Mouse (Mus musculus) heart, embryonic 14.5 days (tissue): ENCODE results near the gene St5. TPM values are rescaled to one million over a fixed set of nuclear protein-coding genes. Genes with fewer than 3 reads are reported as not detected.

Experiments
- ATAC-seq: fragments of 200-750 bp; cut with Nextera tagmentation; 2 replicates; pipeline ENCODE4 v1.8.0; 2017; ENCODE audit warnings: low read depth, moderate TSS enrichment; ENCODE audit not compliant: insufficient number of reproducible peaks, insufficient read depth, low FRiP score
- H3K27ac ChIP-seq, 2 experiments: fragments of 200-500 bp in 1 of 2; fragments of 300-500 bp in 1 of 2; sonication (generic) in 1 of 2; replicated peaks in 1 of 2; 2 replicates each; pipeline ENCODE4 v1.5.1; 2012 to 2014; ENCODE audit warnings: low read depth in 2 of 2, low read length in 2 of 2, control low read depth in 1 of 2, mild to moderate bottlenecking in 1 of 2, mixed read lengths in 1 of 2; ENCODE audit not compliant: control insufficient read depth in 1 of 2, insufficient read depth in 1 of 2
- H3K27me3 ChIP-seq: fragments of 300-500 bp; sonication (generic); 2 replicates; pipeline ENCODE4 v1.6.1; 2014; ENCODE audit warnings: mild to moderate bottlenecking, low read length, control low read depth; ENCODE audit not compliant: control insufficient read depth, insufficient read depth
- H3K36me3 ChIP-seq: fragments of 300-500 bp; sonication (generic); 2 replicates; pipeline ENCODE4 v1.6.1; 2014; ENCODE audit warnings: mild to moderate bottlenecking, control low read depth, low read length, mixed read lengths; ENCODE audit not compliant: control insufficient read depth, insufficient read depth
- H3K4me1 ChIP-seq, 2 experiments: fragments of 200-500 bp in 1 of 2; fragments of 300-500 bp in 1 of 2; sonication (generic) in 1 of 2; 2 replicates each; pipeline ENCODE4 v1.6.1; 2012 to 2014; ENCODE audit warnings: low read length in 2 of 2, control low read depth in 1 of 2, mixed read lengths in 1 of 2; ENCODE audit not compliant: control insufficient read depth in 2 of 2, insufficient read depth in 2 of 2
- H3K4me2 ChIP-seq: fragments of 300-500 bp; sonication (generic); 2 replicates; pipeline ENCODE4 v1.6.1; 2014; ENCODE audit warnings: mild to moderate bottlenecking, low read length
- H3K4me3 ChIP-seq, 2 experiments: fragments of 200-500 bp in 1 of 2; fragments of 300-500 bp in 1 of 2; sonication (generic) in 1 of 2; 2 replicates each; pipeline ENCODE4 v1.5.1; 2012 to 2014; ENCODE audit warnings: low read length in 2 of 2, mild to moderate bottlenecking in 2 of 2, control low read depth in 1 of 2, low read depth in 1 of 2, moderate library complexity in 1 of 2; ENCODE audit not compliant: control insufficient read depth in 1 of 2, insufficient read depth in 1 of 2
- H3K9ac ChIP-seq: fragments of 300-500 bp; sonication (generic); 2 replicates; pipeline ENCODE4 v1.6.1; 2014; ENCODE audit warnings: mild to moderate bottlenecking, low read length
- H3K9me3 ChIP-seq: fragments of 300-500 bp; sonication (generic); 2 replicates; pipeline ENCODE4 v1.6.1; 2016; ENCODE audit warnings: low read length, control low read depth; ENCODE audit not compliant: control insufficient read depth
- WGBS: fragments of 180-500 bp; shearing (Covaris S2); extraction: QIAGEN DNeasy Blood & Tissue Kit; methylation state at CpG from one replicate; pipeline ENCODE4 v1.1.7; 2014; 5-methylcytosine and 5-hydroxymethylcytosine counted together
- polyA plus RNA-seq: library from polyadenylated mRNA; unstranded; fragments of >200 nt; fragmentation: Nextera tagmentation; extraction: Ambion mirVana; gene quantifications from 2 replicates; pipeline ENCODE4 v1.2.1, GENCODE M21; 2014

St5 gene
- 27.7 and 29.9 TPM in 2 replicates for polyA plus RNA-seq

DNA sequence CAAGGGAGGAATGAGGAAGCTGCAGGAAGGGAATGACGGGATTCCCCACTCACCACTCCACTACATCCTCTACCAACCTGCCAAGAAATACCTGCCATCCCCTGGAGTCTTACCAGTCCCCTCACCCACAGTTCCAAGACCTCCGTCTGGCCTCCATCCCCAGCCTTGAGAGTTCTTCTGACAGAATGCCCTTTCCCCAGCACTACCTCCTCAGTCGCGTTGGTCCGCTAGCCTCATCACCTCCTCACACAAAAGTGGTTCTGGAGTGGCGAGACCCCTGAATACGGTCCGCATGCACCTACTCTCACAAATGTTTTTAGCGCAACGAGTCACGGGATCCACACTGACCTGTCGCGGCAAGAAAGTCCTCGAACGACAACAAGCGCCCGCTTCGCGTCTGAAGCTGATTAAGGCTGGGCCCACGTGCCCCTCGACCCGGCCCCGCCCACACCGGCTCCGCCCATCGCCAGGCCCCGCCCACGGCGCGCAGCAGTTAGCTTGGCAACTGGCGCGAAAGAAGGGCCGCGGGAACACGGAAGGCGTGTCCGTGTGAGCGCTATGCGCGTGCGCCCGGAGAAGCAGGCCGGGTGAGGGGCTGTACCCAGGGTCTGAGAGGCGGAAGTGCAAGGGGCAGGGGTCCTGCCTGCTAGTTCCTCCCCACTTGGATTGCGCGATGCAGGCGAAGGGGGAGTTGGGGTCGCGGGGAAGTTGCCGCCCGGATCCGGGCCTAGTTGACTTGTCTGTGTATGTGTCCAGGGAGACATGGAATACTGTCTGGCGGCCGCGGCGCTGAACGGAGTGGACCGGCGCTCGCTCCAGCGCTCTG is at the start of gene St5, which contains the start of gene Akip1:
Gene St5, minus strand, starts transcription at position 416 of the 826 bp plus-strand sequence.
Gene Akip1, plus strand, starts transcription at position 501 of the 826 bp plus-strand sequence.
- Histone ChIP-seq H3K4me3 (peak within 1 kb of the TSS; percentile 50 to 91), H3K4me2 (peak within 1 kb of the TSS; percentile 92), H3K4me1 (peaks cover 11 to 19% of the 10 kb centered on the region in 2 experiments), H3K9me3 (no peaks in the 10 kb centered on the region), H3K27ac (peak within 1 kb of the TSS; percentile 73 to 74), H3K9ac (peak within 1 kb of the TSS; percentile 67), H3K27me3 (no peaks in the 10 kb centered on the region), H3K36me3 (peaks cover 5% of the 10 kb centered on the region; the same call in 1 of the 2 replicates)
- ATAC-seq = peak; percentile 95
- WGBS = under 1% methylated on average over 61 of the region's 61 CpGs

DNA sequence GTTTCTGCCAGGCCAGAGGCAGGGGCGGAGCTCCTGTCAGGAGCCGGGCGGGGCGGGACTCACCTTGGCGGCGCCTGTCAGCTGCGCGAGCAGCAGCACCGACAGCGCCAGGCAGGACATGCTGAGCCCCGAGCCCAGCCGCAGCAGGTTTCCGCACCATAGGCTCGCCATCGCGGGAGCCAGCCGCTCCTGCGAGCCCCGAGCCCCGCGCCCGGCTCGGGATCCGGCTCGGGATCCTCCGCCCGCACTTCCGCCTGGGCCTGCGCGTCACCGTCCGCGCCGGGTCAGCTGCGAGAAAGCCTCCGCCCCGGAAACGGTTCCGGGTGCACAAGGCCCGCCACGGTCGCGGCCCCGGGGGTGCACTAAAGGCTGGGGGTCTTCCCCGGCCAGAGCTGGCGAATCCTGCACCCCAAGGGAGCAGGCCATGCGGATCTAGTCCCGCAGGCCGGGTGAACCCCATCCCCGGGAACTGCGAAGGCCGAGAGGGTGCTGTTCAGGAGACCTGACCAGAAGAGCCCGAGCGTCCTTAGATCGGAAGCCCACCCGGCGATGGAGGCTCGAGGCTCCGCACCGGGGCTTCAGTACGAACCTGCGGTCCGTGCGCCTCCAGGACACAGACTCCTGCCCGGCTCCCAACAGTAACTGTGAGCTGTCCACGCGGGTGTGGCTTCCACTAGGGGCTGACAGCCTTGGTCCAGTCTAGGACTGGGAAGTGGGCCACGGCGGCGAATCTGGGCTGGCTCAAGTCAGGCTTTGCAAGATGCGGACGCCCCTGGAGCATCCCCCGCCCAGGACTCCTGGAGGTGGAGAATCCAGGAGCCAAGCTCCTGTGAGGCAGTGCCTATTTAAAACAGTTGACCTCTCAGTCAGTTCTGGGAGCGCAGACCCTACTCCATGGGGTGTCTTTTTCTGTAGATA is 48.9 kb upstream of the St5 start, which contains the start of gene Tmem9b:
Gene Tmem9b, minus strand, starts transcription at position 868 of the 918 bp plus-strand sequence.
- Histone ChIP-seq H3K27me3 (no peaks in the 10 kb centered on the region), H3K4me2 (peak within 1 kb of the TSS; percentile 97), H3K9ac (peak within 1 kb of the TSS; percentile 97), H3K36me3 (peaks cover 17% of the 10 kb centered on the region; the same call in 1 of the 2 replicates), H3K9me3 (no peaks in the 10 kb centered on the region), H3K27ac (peak within 1 kb of the TSS; percentile 59 to 83), H3K4me3 (peak within 1 kb of the TSS; percentile 81 to 82), H3K4me1 (peaks cover 2 to 17% of the 10 kb centered on the region in 2 experiments; a peak in 3 of 4 replicates)
- WGBS = under 1% methylated on average over 73 of the region's 74 CpGs
- peak; percentile 76 for ATAC-seq

DNA sequence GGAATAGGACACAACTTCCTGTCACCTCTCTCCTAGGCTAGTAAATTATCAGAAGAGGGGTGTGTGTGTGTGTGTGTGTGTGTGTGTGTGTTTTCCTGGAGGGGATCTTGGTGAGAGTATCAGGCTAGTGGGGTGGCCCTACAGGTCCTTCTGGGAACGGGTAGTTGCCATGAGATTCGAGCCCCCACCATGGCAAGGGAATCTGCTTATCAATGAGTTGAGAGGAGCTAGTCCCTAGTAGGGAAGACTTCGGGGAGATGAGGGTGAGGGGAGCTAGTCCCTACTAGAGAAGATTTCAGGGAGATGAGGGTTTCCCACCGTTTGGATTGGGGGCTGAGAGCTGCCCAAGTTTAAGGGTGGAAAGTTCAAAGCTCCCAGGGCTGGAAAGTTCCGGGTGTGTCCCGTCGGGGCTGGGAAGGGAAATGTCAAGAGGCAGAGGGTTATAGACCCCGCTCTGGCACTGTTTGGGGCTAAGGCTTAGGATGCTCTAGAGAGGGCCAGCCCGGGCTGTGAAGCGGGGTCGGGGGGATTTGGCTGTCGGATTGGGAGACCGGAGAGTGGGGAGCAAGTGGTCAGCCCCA is 48.1 kb upstream of the St5 start:
- no peak for ATAC-seq
- H3K4me1 ChIP-seq = peaks cover 2 to 17% of the 10 kb centered on the region in 2 experiments; a peak in 3 of 4 replicates
- H3K9me3 ChIP-seq = no peaks in the 10 kb centered on the region
- H3K36me3 ChIP-seq = peaks cover 20% of the 10 kb centered on the region
- peak overlapping the region; percentile 97 for H3K4me2 ChIP-seq
- peak overlapping the region; percentile 97 for H3K9ac ChIP-seq
- H3K27me3 ChIP-seq = no peaks in the 10 kb centered on the region
- H3K27ac ChIP-seq = peak overlapping the region; percentile 23 to 83; a peak in 3 of 4 replicates
- peak overlapping the region; percentile 81 to 82 for H3K4me3 ChIP-seq
- under 1% methylated on average over 13 of the region's 13 CpGs for WGBS

DNA sequence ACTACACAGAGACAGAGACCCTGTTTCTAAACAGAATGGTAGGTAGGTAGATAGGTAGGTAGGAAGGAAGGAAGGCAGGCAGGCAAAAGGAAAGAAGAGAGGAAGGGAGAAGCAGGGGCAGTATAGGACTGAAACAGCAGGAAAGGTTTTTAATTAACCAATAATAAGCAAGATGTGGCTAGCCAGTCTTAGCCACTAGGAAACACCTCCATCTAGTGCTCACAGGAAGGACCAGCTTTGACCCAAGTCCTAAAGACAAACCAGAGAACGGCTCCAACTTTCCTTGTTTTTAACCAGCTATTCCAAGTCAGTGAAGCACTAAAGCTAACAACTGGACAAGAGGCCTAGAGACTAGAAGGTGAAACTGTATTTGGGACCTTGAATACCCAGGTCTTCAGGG is 44.3 kb upstream of the St5 start:
- peaks cover 47% of the 10 kb centered on the region for H3K36me3 ChIP-seq
- no peak overlapping the region for H3K4me3 ChIP-seq
- H3K27ac ChIP-seq = no peak overlapping the region
- H3K9me3 ChIP-seq = no peaks in the 10 kb centered on the region
- no peaks in the 10 kb centered on the region for H3K27me3 ChIP-seq
- WGBS = 52% methylated on average over 1 of the region's 1 CpGs
- no peak overlapping the region for H3K9ac ChIP-seq
- no peak overlapping the region for H3K4me2 ChIP-seq
- no peak for ATAC-seq
- peaks cover 2 to 9% of the 10 kb centered on the region in 2 experiments; a peak in 3 of 4 replicates for H3K4me1 ChIP-seq

DNA sequence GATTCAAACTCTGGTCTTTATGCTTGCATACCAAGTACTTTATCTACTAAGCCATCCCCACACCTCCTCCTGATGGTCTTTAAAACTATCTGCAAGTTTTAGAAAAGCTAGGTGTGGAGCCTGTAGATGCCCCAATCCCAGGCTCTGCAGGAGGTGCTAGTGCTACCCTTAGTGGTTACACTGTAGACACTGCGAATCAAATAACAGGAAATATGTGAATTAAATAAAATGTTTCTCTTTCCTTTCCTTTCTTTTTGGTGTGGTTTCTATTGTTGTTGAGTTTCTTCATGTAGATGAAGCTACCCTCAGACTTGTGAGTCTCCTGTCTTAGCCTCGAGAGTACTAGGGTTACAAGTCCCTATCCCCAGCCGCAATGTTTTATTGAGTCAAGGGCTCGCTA is 38.3 kb upstream of the St5 start:
- ATAC-seq = no peak
- Histone ChIP-seq H3K4me2 (no peak overlapping the region), H3K27me3 (no peaks in the 10 kb centered on the region), H3K9ac (no peak overlapping the region), H3K36me3 (peaks cover 81% of the 10 kb centered on the region), H3K9me3 (no peaks in the 10 kb centered on the region), H3K4me3 (no peak overlapping the region), H3K27ac (no peak overlapping the region), H3K4me1 (no peaks in the 10 kb centered on the region)
- WGBS = 79% methylated on average over 4 of the region's 4 CpGs

DNA sequence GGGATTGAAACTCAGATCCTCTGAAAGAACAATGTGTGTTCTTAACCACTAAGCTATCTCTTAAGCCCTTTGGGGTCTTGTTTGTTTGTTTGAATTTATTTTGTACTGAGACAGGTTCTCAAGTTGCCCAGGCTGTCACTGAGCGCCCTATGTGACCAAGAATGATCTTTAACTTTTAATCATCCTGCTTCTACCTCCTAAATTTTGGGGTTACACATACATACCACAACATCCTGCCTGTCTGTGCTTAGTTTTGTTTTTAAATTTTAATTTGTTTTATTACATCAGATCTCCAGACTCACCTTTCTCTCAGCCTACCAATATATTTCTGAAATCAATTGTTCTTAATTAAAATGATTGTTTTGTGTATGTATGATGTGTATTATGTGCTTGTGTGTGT is 37.7 kb upstream of the St5 start:
- no peak overlapping the region for H3K4me3 ChIP-seq
- ATAC-seq = no peak
- H3K9me3 ChIP-seq = no peaks in the 10 kb centered on the region
- no peak overlapping the region for H3K9ac ChIP-seq
- H3K36me3 ChIP-seq = peaks cover 82% of the 10 kb centered on the region
- no peak overlapping the region for H3K27ac ChIP-seq
- no peak overlapping the region for H3K4me2 ChIP-seq
- H3K4me1 ChIP-seq = no peaks in the 10 kb centered on the region
- no peaks in the 10 kb centered on the region for H3K27me3 ChIP-seq
- 88% methylated on average over 1 of the region's 1 CpGs for WGBS

DNA sequence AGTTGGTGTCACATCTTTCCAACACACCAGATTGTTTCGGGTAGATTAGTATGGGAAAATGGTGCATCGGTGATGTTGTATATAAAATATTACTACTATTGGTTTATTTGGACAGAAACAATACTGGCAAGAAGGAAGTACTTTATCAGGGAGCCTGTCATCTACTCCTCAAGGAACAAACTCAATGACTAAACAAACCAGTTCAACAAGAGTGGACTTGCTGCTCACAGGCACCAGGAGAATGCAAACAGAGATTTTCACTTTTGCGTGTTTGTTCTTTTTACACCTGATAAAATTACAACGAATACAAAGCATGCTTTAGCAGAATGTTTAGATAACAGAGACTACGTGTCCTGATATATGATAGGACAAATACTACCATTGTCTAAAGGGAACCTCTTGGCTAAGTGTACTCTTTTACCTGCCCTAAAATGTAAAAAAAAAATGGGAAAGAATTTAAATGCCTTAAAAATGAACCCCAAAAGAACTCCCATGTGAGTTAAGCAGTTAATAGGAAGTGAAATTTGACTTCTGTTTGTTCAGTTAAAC is 36.5 kb upstream of the St5 start:
- Histone ChIP-seq H3K27me3 (no peaks in the 10 kb centered on the region), H3K36me3 (peaks cover 83% of the 10 kb centered on the region), H3K4me2 (no peak overlapping the region), H3K4me3 (no peak overlapping the region), H3K9ac (no peak overlapping the region), H3K9me3 (no peaks in the 10 kb centered on the region), H3K4me1 (no peaks in the 10 kb centered on the region), H3K27ac (no peak overlapping the region)
- 71% methylated on average over 5 of the region's 5 CpGs for WGBS
- ATAC-seq = no peak
